Mouse (Mus musculus): ENCODE measurements around the gene Ryr1.

Gene Ryr1

DNA sequence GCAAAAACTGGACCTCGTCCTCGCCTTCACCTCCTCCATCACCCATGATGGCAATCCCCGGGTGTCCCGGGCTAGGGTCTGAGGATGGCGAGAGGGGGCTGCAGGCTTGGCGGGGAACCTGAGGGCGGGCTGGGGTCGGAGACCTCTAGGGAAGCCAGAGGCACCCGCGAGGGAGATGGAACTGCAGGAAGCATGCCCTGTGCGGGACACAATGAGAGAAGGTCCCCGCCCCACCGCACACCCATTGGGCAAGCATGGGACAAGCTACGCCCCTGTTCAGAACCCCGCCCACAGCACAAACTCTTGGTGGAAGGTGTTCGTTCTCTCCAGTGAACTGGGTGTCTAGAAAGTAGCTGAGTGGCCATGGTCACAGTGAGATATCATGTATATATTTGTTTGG lies at the start of gene Ryr1:
Gene Ryr1, minus strand, starts transcription at position 210 of the 400 bp plus-strand sequence.
- peak; percentile 22 for DNase-seq

DNA sequence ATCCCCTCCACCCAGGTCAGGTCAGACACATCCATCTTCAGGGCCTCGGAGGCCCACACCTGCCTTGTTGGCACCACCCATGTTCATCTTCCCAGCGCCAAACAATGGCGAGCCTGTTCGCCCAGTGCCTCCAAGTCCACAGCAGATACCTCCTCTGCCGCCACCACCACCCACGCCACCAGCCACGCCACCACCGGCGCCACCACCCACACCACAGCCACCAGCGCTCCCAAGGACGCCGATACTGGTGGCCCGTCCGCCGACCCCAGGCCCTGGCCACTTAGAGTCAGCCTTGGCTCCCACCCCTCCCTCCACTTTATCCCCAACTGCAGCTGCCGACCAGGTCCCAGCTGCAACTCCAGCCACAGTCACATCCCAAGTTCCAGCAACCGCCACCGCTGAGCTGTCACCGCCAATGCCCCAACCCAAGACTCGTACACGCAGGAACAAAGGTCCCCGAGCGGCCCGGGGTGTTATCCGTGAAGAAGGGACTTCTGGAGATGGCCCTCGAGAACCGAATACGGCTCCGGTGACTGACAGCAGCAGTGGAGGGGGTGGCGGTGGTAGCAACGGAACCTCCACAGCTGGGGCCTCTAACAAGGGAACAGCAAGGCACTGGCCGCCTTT lies 47.5 kb upstream of the Ryr1 start:
- DNase-seq = no peak

DNA sequence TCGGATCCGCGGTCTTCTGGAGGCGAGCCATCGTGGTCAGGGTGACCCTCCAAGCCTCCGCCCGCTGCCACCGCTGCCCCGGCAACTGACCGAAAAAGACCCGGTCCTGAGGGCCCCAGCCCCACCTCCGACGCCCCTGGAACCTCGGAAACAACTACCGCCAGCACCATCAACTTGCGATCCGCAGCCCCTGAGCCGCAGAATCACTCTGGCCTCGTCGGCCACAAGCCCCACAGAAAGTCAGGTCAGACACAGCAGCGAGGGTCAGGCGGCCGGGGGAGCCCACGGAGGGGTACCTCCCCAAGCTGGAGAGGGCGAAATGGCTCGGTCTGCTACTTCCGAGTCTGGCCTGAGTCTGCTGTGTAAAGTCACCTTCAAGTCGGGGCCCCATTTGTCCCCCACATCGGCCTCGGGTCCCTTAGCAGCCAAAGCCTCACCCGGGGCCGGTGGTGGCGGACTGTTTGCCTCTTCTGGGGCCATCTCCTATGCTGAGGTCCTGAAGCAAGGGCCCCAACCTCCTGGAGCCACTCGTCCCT lies 46.7 kb upstream of the Ryr1 start:
- peak; percentile 30 for DNase-seq

DNA sequence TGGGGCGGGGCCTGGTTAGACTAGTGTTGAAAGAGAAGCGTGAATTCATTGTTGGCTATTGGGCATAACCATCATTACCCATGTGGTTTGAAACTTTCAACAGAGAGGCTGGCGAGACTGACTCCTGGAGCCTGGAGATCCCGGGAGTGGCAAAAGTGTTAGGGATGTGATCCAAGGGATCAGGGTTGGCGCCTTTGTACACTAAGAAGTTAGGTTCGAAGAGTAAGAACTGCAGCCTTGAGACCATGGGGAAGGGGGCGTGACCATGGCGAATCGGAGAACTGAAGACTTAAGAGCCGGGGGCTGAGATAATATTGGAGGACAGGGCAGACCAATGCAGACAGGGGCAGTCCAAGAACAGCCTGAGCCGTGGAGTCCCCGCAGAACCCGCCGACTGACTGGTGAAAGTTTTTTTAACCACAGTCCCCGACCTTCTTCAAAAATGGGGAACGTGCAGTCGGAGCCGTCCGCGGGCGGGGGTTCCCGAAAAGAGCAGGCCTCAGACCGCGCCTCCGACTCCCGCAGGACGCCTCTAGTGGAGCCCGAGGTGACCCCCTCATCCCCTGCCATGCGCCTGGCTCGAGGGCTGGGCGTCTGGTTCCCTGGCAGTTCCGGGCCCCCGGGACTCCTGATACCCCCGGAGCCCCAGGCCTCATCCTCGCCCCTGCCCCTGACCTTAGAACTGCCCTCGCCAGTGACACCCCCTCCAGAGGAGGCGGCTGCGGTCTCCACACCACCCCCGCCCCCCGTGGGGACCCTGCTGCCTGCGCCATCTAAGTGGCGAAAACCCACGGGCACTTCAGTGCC lies 46.0 kb upstream of the Ryr1 start:
- DNase-seq = no peak

DNA sequence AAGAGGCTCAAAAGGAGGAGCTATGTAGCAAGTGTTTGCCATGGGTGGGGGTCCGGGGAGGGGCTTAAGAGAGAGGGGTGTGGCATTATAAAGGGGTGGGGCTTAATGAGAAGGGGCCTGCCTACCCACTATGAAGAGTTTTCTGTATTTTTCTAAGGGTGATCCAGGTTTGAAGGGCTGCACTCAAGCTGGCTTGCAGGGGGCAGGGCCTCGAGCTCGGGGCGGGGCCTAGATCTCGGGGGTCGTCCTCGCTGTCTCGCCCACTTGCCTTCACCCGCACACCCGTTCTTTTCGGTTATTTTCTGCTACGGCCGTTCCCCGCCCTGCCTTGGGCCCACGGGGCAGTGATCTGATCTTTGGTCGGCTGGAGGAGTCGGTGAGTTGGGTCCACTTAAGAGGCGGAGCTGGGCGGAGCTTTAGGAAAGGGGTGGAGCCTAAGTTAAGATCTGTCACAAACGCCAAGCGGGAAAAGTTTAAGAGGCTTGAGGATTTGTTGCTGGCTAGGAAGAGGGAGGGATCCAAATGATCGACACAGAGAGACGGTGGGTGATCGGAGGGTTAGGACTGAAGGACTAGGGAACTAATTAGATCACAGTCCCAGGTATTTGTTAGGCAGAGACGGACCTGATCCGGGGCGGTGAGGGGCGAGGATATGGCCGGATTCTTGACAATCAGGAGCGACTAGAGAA lies 45.2 kb upstream of the Ryr1 start, which contains the start of the genes Ggn and Spred3:
Gene Ggn, plus strand, starts transcription at position 145 of the 689 bp plus-strand sequence.
Gene Spred3, minus strand, starts transcription at position 346 of the 689 bp plus-strand sequence.
- peak; percentile 44 for DNase-seq

DNA sequence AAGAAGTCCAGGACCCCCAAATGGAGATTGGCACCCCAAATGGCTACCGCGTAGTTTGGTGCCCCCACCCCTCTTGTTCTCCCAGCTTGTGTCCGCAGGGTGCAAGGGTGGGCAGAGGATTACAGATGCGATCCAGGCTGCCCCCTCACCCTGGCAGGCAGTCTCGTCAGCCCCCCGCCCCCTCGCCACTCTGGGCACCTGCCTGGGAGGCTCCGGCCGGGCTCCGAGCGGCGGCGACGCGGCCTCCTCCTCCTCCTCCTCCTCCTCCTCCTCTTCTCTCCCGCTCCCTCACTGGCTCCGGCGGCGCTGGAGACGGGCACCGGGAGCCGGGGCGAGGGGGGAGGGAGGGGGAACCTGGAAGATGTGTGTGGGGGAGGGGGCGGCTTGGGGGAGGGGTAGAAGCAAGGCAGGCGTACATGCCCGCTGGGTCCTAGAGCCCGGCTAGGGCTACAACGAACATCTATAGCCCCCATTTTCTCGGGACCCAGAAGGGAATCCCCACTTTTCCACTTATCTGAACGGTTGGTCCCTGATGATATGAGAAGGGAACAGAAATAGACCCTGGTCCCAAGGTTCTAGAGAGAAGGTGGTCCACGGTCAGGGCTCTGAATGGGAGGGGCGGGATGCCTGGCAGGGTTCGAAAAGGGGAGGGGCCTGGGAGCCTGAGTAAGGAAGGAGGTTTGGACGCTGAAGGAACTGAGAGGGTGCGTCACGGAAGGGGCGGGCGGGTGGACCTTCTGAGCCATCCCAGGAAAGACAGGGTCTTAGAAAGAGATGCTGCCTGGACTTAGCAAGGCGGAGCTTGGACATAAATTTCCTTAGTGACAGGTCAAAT lies 44.5 kb upstream of the Ryr1 start:
- DNase-seq = peak; percentile 81

DNA sequence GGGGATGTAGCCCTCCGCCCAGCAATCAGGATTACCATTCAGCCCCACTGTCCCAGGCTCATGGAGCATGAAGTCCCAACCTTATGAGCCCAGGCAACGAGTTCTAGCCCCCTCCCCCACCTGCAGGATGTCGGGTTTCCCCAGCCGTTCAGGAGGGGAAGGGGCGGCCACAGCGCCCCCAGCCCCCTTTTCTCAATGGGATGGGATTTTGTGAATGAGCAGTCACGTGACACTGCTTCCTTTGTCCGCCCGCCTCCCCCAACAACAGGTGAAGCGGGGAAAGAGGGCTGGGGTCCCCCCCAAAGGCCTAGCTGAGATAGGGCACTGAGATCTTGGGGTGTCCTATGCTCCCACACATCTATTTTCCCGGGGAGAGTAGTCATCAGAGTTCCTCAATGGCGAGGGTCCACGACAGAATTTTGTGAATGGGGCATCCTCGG lies 43.8 kb upstream of the Ryr1 start:
- peak; percentile 57 for DNase-seq

DNA sequence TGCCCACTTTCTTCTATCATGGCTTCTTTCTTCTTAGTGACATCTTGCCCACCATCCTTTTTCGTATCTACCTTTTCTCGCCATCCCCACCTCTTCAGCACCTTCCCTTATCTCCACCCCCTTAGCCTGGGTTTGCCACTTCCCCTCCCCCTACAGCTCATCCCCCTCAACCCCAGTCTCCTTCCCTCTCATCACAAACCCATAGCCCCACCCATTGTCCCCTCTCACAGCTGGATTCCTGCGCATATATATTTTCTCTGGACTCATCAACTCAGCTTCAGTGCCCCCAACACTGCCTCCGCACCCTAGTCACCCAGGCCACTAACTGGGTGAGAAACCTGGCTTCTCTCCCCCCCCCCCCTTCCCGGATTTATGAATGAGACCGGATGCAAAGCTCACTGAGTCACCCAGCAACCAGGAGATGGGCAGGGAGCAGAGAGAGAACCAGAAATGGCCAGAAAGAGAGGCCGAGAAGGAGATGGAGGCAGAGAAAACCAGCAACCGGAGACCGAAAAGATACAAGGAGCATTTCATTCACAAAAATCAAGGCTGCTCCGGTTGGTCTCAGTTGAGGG lies 43.2 kb upstream of the Ryr1 start:
- no peak for DNase-seq

DNA sequence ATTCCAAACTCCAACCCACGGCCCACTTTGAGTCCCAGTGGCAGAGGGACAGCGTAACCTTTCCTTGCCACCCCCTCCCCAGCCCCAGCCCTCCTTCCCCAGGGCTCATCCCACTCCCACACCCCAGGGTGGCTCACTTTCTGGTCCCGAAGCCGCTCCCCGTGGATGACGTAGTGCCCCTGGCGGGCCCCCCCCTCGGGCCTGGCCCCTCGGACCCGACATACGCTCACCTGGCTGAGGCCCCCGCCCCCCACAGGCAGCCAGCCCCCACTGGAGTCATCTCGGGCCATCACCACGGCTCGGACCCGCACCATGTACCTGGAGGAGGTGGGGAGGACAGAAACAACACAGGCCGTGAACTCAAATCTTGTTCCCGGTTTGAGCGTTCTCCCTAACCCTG lies 42.7 kb upstream of the Ryr1 start:
- no peak for DNase-seq

DNA sequence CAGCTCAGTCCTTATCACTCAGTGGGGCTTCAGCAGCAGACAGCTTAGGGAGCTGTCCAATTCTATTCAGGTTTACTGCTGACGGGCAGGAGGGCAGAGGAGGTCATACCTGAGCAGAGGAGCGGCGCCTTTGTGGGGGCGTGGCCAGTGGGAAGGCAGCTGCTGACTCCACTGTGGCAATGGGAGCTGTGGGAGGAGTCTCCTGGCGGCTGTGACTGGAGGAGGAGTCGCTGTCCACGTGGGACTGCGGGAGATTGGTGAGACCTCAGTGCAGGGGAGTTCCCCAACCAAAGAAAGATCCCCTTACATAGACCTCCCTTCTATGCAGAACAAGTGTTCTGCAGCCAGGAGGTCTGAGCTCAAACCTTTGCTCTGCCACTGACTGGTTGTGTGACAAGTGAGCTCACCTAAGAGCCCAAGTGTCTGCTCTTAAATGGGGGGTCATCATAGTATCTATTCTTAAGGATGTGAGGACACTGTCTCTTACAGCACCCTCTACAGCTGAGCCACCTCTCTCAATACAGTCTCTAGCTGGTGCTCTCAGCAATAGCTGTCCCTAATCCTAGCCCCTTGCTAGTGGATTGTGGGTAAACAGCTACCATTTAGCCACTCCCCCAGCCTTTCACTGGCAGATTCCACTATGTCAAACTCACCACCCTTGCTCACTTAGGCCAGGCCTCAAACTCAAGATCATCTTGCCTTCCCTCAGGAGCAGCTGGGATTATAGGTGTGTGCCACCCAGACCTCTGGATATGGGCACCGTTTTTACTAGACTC lies 38.0 kb upstream of the Ryr1 start:
- no peak for DNase-seq

DNA sequence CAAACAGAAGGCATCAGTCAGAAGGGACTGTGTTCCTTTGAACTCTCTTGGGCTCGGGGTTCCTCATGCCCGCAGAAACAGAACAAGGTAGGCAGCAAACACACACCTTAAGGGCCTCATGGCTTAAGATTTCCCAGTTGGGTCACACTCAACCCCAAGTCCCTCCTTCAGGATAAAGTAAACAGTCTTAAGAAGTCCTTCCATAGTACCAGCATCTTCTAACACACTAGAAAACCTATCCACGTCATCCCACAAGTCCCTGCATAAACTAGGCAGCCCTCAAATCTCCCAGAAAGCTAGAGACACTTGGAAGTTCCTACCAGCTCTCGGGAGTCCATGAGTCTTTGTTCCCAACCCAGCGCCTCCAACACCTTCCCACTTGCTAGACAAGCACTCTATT lies 37.3 kb upstream of the Ryr1 start:
- no peak for DNase-seq

DNA sequence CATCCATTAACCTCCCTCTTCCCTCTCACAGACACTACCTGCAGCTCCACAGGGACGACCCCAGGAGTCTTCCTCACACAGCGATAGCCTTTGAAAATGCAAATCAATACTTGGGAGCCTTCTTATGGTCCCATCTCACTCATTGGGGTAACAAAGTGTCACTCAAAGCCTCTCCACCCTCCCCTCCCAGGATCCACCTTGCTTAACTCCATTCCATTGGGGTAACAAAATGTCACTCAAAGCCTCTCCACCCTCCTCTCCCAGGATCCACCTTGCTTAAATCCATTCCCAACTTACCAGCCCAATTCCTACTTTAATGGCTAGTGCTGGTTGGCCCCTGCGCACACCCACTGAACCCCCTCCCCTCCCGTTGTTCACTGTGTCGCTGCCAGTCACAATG lies 33.3 kb upstream of the Ryr1 start:
- no peak for DNase-seq

DNA sequence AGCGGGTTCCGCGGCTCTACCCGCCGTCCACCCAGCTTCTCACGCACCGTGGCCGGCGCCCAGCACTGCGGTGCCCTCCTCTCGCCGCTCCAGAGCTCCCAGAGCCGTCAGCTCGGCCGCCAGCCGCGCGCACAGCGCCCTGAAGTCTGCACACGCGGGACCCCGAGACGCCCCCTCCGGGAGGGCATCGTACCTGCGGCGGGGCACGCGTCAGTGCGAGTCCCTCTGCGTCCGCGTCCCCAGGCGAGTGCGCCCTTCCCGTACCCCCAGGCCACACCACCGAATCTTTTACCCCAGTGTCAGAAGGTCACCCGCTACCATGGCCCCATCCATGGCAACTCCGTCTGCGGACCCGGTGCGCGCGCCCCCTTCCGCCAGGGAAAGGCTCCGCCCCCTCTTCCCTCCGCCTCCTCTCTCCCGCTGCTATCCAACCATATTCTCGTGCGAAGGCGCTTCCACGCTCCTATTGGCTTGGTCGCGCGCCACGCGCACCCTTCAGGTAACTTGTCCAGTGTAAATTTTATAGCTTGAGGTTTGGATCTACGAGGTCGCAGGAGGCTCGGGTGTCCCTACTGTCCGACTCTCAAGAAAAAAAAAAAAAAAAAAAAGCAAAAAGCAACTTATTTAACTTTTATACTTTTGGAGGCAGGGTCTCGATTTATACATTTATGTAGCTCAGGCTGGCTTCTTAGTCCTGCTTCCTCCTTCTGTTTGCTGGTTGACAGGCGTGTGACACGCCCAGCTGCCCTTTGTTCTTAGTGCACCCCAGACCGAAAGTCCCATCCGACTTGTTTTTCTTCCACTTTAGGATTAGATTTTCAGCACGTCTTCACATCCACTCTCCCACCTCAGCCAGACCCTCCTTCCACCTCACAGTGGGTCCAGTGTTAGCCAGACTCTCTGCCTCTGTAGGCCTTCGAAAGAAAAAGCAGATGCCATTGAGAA lies 31.1 kb upstream of the Ryr1 start, which contains the start of gene Fam98c:
Gene Fam98c, minus strand, starts transcription at position 397 of the 945 bp plus-strand sequence.
- DNase-seq = peak; percentile 81

DNA sequence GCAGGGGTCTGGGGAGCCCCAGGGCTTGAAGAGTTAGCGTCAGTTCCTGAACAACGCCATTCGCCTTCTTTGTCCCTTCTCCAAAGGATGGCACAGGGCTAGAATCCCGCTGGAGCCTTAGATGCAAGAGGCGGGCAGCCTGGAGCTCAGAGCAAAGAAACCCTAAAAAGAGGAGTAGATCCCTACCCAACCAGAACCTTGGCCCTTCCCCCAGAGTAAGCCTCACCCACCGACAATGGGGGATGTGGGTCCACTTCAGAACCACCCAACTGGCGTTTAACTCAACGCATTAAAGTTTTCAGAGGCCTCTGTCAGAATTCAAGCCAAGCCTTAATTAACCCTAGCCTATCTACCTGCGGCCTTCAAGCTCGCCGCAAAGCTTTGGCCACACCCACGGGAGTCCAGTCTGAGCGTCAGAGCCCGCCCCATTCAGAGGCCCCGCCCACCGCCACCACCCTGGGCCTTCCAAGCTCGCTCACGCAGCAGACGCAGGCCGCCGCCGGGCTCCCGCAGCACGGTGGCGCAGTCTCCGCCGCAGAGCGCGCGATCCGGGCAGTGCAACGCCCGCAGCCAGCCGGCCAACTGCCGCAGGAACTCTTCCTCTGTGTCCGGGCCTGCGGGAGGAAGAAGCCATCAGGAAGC lies 30.3 kb upstream of the Ryr1 start:
- DNase-seq = peak; percentile 88

DNA sequence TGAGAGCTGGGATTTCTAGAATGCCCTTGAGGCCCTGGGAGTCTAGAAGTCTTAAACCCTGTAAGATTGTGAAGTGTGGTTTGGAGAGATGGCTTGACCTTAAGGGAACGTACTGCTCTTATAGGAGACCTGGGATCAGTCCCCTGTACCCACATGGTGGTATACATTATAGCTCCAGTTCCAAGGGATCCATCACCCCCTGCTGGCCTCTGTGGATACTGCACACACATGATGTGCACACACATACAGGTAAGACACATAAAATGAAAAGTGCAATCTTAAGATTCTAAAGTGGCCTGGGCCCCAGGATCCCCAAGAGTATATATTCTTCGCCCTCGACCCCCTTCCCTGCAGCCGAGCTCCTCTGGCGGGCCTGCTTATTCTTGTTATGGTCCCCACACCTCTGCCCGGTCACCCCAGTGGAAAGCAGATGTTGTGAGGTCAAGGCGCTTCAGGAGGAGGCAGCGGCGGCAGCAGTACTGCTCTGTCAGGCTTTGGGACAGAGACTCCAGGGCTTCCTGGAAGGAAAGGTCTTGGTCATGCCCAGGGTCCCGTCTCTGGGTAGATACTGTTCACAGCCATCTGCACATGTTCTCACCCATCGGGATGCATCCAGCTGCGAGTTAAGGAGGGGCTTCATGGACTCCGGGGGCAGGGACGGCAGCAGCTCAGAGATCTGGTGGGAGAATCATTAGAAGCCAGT lies 29.2 kb upstream of the Ryr1 start:
- DNase-seq = no peak

DNA sequence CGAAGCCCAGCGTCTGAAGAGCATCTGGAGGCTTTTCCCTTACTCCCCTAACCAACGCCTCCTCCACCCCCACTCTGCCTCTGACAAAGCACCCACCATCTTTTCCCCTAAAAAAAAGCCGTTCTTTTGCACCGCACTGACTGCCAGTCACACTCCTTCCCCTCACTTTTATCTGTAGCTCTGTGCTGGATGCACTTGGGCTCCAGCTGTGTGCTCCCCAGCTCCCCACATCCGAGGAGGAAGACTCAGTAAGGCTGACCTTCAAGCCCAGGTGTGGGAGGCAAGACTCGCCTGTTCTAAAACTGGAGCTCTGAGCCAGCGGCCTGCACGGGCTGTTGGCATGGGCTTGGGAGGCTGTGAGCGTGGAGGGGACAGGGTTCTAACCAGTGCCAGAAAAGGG lies 26.5 kb upstream of the Ryr1 start:
- DNase-seq = no peak

DNA sequence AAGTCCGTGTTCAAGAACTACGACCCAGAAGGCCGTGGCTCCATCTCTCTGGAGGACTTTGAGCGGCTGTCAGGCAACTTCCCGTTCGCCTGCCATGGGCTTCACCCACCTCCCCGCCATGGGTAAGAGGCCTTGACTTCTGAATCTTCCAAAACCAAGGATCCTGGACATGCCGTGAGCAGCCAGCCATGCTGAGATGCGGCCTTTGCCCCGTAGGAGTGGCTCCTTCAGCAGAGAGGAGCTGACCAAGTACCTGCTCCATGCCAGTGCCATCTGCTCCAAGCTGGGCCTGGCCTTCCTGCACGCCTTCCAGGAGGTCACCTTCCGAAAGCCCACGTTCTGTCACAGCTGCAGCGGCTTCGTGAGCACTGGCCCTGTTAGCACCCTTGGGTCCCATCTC lies 23.8 kb upstream of the Ryr1 start:
- no peak for DNase-seq

DNA sequence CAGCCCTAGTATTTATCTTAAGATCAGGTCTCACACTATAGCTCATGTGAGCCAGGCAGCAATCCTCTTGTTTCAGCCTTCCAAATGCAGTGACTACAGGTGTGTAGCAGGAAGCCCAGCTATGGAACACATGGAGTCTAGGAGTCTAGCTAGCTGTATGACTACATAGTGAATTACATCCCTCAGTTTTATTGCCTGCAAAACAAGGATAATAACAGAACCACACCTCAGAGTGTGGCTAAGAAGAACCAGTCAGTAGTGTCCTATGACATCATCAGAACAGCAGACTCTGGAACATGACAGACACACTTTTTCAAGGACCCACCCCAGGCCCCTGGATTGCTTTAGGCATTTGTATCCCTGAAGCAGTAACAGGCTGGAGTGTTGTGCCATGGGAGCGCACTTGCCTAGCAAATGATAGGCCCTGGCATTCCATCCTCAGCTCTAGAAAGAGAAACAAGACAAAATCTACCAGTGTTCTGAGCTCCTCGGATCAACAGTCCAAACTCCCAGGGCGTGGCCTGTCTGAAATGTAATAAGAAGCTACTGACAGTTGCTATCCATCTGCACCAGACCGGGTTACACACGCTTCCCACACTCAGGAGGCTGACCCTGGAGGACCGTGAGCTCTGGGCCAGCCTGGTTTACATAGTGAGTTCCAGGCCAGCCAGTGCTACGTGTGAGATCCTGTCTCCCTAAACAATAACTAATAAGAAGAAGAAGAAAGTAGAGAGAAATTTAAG lies 21.8 kb upstream of the Ryr1 start:
- DNase-seq = no peak
